Mouse (Mus musculus) CH12F3 (cell line): ENCODE data around the gene Gm11168.
"Not testable (repeated sequence)": the region's sequence is repeated elsewhere in the genome, so short reads cannot be mapped to it uniquely, and the experiment has no call there.

ENCODE experiments used
- in situ Hi-C: fragments of 300-500 bp; cut with MboI; formaldehyde crosslinking; loops from 2 replicates; pipeline ENCODE4 v1.14.3; 2020; ENCODE audit warnings: low sequenced_read_pairs

Gm11168 gene

GRCm38 (mm10) chr9:3024912-3025467, 21.8 kb downstream of the Gm11168 start, which contains the start of gene Gm10717:
TSS of gene Gm10717 (plus strand) at chr9:3025417.
- in situ Hi-C loops: not testable (repeated sequence)

- in situ Hi-C loops: not testable (repeated sequence)
These were observed 22.5 kb downstream of the Gm11168 start for GRCm38 (mm10) chr9:3025653-3026052.

GRCm38 (mm10) chr9:3026136-3026535, 23.0 kb downstream of the Gm11168 start:
- in situ Hi-C loops: not testable (repeated sequence)

GRCm38 (mm10) chr9:3026741-3027140, 23.6 kb downstream of the Gm11168 start:
- in situ Hi-C loops: not testable (repeated sequence)

GRCm38 (mm10) chr9:3027200-3027599, 24.1 kb downstream of the Gm11168 start:
- in situ Hi-C loops: not testable (repeated sequence)

- in situ Hi-C loops: not testable (repeated sequence)
These were observed 26.3 kb downstream of the Gm11168 start for GRCm38 (mm10) chr9:3029276-3030000.

- in situ Hi-C loops: not testable (repeated sequence)
These were observed 27.7 kb downstream of the Gm11168 start for GRCm38 (mm10) chr9:3030677-3031318.

- in situ Hi-C loops: not testable (repeated sequence)
These were observed 31.2 kb downstream of the Gm11168 start, which contains the start of gene Gm17535 for GRCm38 (mm10) chr9:3034299-3034698. TSS of gene Gm17535 (plus strand) at chr9:3034599.

- in situ Hi-C loops: not testable (repeated sequence)
These were observed 33.4 kb downstream of the Gm11168 start, which contains the start of gene Gm10715 for GRCm38 (mm10) chr9:3036577-3036976. TSS of gene Gm10715 (plus strand) at chr9:3036877.

- in situ Hi-C loops: not testable (repeated sequence)
These were observed 35.0 kb downstream of the Gm11168 start for GRCm38 (mm10) chr9:3038161-3038560.
